Mouse (Mus musculus) midbrain, embryonic 11.5 days (tissue): ENCODE results near the gene Gm9758. TPM values are rescaled to one million over a fixed set of nuclear protein-coding genes. Genes with fewer than 3 reads are reported as not detected.

Experiments used
- polyA plus RNA-seq: library from polyadenylated mRNA; unstranded; fragments of >200 nt; fragmentation: Nextera tagmentation; extraction: Ambion mirVana; gene quantifications from 2 replicates; pipeline ENCODE4 v1.2.1, GENCODE M21; 2014

The Gm9758 gene
- polyA plus RNA-seq, 1 experiment from 2014 or later, result not detected

Other genes starting within 250 kb of the Gm9758 start
- gene Speer4e, start 23.5 kb upstream of the Gm9758 start, polyA plus RNA-seq, result not detected in 2 replicates
- gene Gm10354, start 64.0 kb upstream of the Gm9758 start, polyA plus RNA-seq, result not detected in 2 replicates
- not detected in 2 replicates for gene Gm17019, start 118.1 kb upstream of the Gm9758 start, polyA plus RNA-seq